Mouse (Mus musculus) liver, postnatal 0 days (tissue): Measurements from ENCODE around the gene Pawr.
"Not testable (repeated sequence)": the region's sequence is repeated elsewhere in the genome, so short reads cannot be mapped to it uniquely, and the experiment has no call there.

ENCODE experiments used
- CTCF ChIP-seq: sonication (generic); IDR thresholded peaks from 2 replicates; pipeline ENCODE4 v1.5.1; 2016; ENCODE audit warnings: antibody characterized with exemption, low read depth
- EP300 ChIP-seq: IDR thresholded peaks from 2 replicates; pipeline ENCODE4 v1.6.1; 2016; ENCODE audit warnings: antibody characterized with exemption, low read depth, mild to moderate bottlenecking

GRCm38 (mm10) chr10:108346301-108346700 is 14.4 kb downstream of the Pawr start:
- not testable (repeated sequence) for TF ChIP-seq CTCF, EP300
